Mouse (Mus musculus): Measurements from ENCODE around the gene Dnase2b. TPM values are rescaled to one million over a fixed set of nuclear protein-coding genes. Genes with fewer than 3 reads are reported as not detected.

The Dnase2b gene
- total and polyA plus RNA-seq, 2 experiments from 2014 or later, result not detected

DNA sequence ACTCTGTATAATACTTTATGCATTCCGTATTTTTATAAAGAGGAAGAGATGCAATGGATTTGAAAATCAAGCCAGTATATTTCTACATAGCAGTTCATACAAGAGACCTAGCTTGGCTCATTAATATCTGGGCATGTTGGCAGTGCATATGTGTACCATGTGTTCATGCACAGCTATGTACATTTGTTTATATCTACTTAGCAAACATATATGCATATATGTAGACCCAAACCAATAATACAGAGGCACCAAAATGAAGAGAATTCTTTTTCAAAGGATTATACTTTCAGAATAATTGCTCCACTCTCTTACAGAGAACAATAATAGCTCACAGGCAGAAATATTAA lies 50.4 kb downstream of the Dnase2b start:
- H3K4me2 ChIP-seq (ENCODE audit: low read depth, low read length), result no peak overlapping the region
- DNase-seq (ENCODE audit: low spot score), result no peak
- ATAC-seq, result no peak
- H3K27me3 ChIP-seq (ENCODE audit: insufficient read depth, low read length), result no peaks in the 10 kb centered on the region
- H3K36me3 ChIP-seq (ENCODE audit: insufficient read depth, low read length), result no peaks in the 10 kb centered on the region
- H3K4me1 ChIP-seq (ENCODE audit: insufficient read depth, low read length), result no peaks in the 10 kb centered on the region
- H3K9ac ChIP-seq (replicated peaks; ENCODE audit: low read length), result no peak overlapping the region
- H3K27ac ChIP-seq, result 0 out of 2 replicates have a peak overlapping the region, but pooled peaks have one; percentile 62
- H3K9me3 ChIP-seq (ENCODE audit: low read length), result no peaks in the 10 kb centered on the region
- no peak overlapping the region for H3K4me3 ChIP-seq (ENCODE audit: low read length)
- WGBS, result 92% methylated on average over 1 of the region's 1 CpGs
- no peak for TF ChIP-seq CTCF (IDR thresholded peaks at IDR 0.05; ENCODE audit: low read depth)

DNA sequence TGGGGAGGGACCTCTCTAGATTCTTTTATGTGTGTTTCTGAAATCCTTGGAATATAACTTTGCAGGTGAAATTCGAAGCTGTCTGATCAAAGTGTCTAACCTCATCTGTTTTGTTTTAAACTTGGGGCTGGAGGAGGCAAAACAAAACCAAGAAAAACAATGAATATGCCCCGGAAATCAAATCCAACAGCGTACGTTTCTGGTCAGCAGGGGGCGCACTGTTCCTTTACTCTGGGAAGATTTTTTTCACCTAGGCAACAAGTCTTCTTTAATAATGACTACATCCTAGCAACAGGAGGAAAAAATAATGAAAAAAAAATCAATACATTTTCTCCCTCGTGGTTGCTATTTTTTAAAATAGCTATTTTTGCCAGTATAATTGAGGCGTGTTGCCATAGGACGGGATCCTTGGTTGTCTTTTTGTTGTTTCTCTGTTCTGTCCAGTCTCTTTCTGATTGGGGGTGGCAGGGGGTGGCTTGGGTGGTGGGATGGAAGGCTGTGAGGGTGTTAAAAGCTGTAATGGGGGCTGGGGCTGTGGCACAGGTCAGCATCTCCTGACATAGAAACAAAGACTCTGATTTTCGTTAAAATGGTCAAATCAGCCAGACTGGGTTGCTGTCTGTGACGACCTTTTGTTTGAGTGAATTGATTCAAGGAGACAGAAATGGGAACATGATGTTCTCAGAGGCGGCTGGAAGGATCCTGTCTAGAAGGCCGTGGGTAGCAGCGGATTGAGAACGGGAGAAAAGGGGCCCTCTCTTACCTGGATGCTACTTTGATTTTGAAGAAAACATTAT lies 50.9 kb downstream of the Dnase2b start:
- Histone ChIP-seq H3K4me3 (ENCODE audit: low read length) (no peak overlapping the region), H3K4me1 (ENCODE audit: insufficient read depth, low read length) (no peaks in the 10 kb centered on the region), H3K9ac (replicated peaks; ENCODE audit: low read length) (no peak overlapping the region), H3K27ac (peak overlapping the region; percentile 62), H3K27me3 (ENCODE audit: insufficient read depth, low read length) (no peaks in the 10 kb centered on the region), H3K36me3 (ENCODE audit: insufficient read depth, low read length) (no peaks in the 10 kb centered on the region), H3K4me2 (ENCODE audit: low read depth, low read length) (peak overlapping the region; percentile 33; the same call in 1 of the 2 replicates), H3K9me3 (ENCODE audit: low read length) (no peaks in the 10 kb centered on the region)
- peak; percentile 79 for TF ChIP-seq CTCF (IDR thresholded peaks at IDR 0.05; ENCODE audit: low read depth)
- WGBS, result 23% methylated on average over 14 of the region's 14 CpGs
- peak; percentile 92 for DNase-seq (ENCODE audit: low spot score)
- ATAC-seq, result peak; percentile 69

DNA sequence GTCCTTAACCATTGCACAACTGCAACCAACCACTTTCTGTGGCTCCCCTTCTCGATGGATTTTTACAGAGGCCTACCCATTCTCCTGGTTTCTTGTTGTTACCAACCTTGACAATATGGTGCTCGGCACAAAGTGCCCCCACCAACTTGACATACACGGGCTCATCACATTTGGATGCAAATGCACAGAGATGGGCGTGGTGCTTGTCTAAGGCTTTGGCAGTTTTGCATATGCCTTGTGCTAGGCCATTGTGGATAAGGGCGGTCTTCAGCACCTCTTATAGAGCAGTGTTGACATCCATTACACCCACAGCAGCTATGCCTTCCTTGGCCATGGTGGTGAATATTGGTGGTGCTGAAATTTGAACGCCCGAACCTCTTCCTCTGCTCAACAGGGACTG lies 52.5 kb downstream of the Dnase2b start:
- Histone ChIP-seq H3K4me2 (ENCODE audit: low read depth, low read length) (no peak overlapping the region), H3K4me3 (ENCODE audit: low read length) (no peak overlapping the region), H3K27me3 (ENCODE audit: insufficient read depth, low read length) (no peaks in the 10 kb centered on the region), H3K9ac (replicated peaks; ENCODE audit: low read length) (no peak overlapping the region), H3K9me3 (ENCODE audit: low read length) (no peaks in the 10 kb centered on the region), H3K4me1 (ENCODE audit: insufficient read depth, low read length) (no peaks in the 10 kb centered on the region), H3K36me3 (ENCODE audit: insufficient read depth, low read length) (no peaks in the 10 kb centered on the region), H3K27ac (no peak overlapping the region)
- no peak for TF ChIP-seq CTCF (IDR thresholded peaks at IDR 0.05; ENCODE audit: low read depth)
- no peak for DNase-seq (ENCODE audit: low spot score)
- 93% methylated on average over 7 of the region's 7 CpGs for WGBS
- ATAC-seq, result no peak

DNA sequence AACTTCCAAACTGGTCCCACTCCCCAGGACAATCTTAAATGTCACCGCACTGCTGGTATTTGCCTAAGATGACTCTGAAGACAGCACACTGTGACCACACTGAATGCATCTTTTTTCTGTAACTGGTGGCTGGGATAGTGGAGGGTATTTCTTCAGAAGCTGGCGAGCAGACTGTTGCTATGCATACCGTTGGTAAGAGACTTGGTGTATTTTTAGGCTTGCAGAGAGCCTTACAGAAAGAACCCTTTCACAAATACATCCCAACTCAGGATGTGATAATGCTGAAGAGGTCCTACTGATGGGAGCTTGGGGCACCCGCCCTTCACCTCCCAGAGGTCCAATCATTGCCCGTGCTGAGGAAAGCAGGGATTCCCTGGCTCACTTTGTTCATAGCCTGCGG lies 57.9 kb downstream of the Dnase2b start:
- H3K27me3 ChIP-seq (ENCODE audit: insufficient read depth, low read length), result no peaks in the 10 kb centered on the region
- no peak overlapping the region for H3K4me2 ChIP-seq (ENCODE audit: low read depth, low read length)
- DNase-seq (ENCODE audit: low spot score) (no peak), ATAC-seq (no peak)
- H3K4me1 ChIP-seq (ENCODE audit: insufficient read depth, low read length), result no peaks in the 10 kb centered on the region
- 85% methylated on average over 6 of the region's 6 CpGs for WGBS
- H3K4me3 ChIP-seq (ENCODE audit: low read length), result no peak overlapping the region
- no peak overlapping the region for H3K27ac ChIP-seq
- H3K36me3 ChIP-seq (ENCODE audit: insufficient read depth, low read length), result no peaks in the 10 kb centered on the region
- no peak overlapping the region for H3K9ac ChIP-seq (replicated peaks; ENCODE audit: low read length)
- H3K9me3 ChIP-seq (ENCODE audit: low read length), result no peaks in the 10 kb centered on the region
- no peak for TF ChIP-seq CTCF (IDR thresholded peaks at IDR 0.05; ENCODE audit: low read depth)

DNA sequence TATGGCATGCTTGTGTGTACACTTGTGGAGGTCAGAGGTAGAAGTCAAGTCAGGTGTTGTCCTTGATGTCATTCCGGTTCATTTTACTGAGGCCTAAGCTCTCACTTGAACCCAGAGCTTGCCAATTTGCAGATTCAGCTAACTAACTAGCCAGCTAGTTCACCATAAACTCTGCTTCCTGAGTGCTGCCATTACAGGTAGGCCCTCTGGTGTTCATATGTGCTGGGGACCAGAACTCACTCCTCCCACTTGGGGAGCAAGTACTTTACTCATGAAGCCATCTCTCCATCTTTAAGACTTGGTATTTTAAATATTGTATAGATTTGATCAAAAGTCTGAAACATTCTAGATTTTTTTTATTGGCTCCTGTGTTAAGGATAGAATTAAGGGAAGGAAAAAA lies 58.8 kb downstream of the Dnase2b start:
- no peaks in the 10 kb centered on the region for H3K4me1 ChIP-seq (ENCODE audit: insufficient read depth, low read length)
- H3K4me2 ChIP-seq (ENCODE audit: low read depth, low read length), result no peak overlapping the region
- no peak overlapping the region for H3K4me3 ChIP-seq (ENCODE audit: low read length)
- TF ChIP-seq CTCF (IDR thresholded peaks at IDR 0.05; ENCODE audit: low read depth), result peak; percentile 5; the same call in 1 of the 2 replicates
- 79% methylated on average over 1 of the region's 1 CpGs for WGBS
- H3K27ac ChIP-seq, result no peak overlapping the region
- H3K9ac ChIP-seq (replicated peaks; ENCODE audit: low read length), result no peak overlapping the region
- DNase-seq (ENCODE audit: low spot score), result no peak
- H3K36me3 ChIP-seq (ENCODE audit: insufficient read depth, low read length), result no peaks in the 10 kb centered on the region
- no peak for ATAC-seq
- no peaks in the 10 kb centered on the region for H3K9me3 ChIP-seq (ENCODE audit: low read length)
- H3K27me3 ChIP-seq (ENCODE audit: insufficient read depth, low read length), result no peaks in the 10 kb centered on the region

DNA sequence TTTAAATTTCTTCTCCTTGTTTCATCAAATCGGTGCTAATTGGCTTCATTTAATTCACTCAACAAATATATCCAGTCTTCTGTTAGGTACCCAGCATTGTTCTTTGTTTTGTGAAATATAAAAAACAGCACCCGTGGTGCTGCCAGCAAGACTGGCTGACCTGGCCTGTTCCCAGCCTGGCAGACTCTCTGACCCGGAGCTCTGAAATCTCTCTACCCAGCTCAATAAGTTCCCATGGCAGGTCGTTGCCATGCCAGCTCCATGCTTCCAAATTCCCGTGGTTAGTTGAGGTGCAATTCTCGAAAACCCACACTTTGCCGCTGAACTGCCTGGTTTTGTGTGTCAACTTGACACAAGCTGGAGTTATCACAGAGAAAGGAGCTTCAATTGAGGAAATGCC lies 60.6 kb downstream of the Dnase2b start:
- no peak overlapping the region for H3K9ac ChIP-seq (replicated peaks; ENCODE audit: low read length)
- DNase-seq (ENCODE audit: low spot score), result no peak
- no peaks in the 10 kb centered on the region for H3K36me3 ChIP-seq (ENCODE audit: insufficient read depth, low read length)
- no peak overlapping the region for H3K4me2 ChIP-seq (ENCODE audit: low read depth, low read length)
- WGBS, result 53% methylated on average over 7 of the region's 7 CpGs
- no peaks in the 10 kb centered on the region for H3K4me1 ChIP-seq (ENCODE audit: insufficient read depth, low read length)
- no peak overlapping the region for H3K27ac ChIP-seq
- ATAC-seq, result no peak
- H3K9me3 ChIP-seq (ENCODE audit: low read length), result no peaks in the 10 kb centered on the region
- no peak for TF ChIP-seq CTCF (IDR thresholded peaks at IDR 0.05; ENCODE audit: low read depth)
- H3K27me3 ChIP-seq (ENCODE audit: insufficient read depth, low read length), result no peaks in the 10 kb centered on the region
- no peak overlapping the region for H3K4me3 ChIP-seq (ENCODE audit: low read length)

DNA sequence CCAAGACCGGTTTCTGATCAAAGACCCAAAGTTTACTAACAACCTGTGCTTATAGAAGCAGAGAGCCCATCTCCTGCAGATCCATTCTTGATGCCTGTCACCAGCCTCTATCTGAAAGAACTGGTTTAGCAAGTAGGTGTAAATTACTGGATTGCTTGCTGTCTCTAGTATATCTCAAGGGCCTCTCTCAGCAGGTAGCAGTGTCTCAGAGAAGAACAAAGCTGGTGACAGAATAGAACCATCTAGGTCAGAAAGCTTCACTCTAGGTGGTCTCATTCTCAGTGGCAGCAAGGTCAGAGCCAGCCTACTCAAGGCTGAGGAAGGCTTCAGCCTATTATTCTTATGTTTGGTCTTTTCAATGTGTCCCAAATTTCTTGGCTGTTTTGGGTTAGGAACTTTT lies 71.8 kb downstream of the Dnase2b start:
- no peaks in the 10 kb centered on the region for H3K36me3 ChIP-seq (ENCODE audit: insufficient read depth, low read length)
- no peaks in the 10 kb centered on the region for H3K4me1 ChIP-seq (ENCODE audit: insufficient read depth, low read length)
- ATAC-seq (no peak), DNase-seq (ENCODE audit: low spot score) (no peak)
- no peak overlapping the region for H3K4me2 ChIP-seq (ENCODE audit: low read depth, low read length)
- no peak overlapping the region for H3K27ac ChIP-seq
- no peaks in the 10 kb centered on the region for H3K9me3 ChIP-seq (ENCODE audit: low read length)
- no peak overlapping the region for H3K9ac ChIP-seq (replicated peaks; ENCODE audit: low read length)
- no peak for TF ChIP-seq CTCF (IDR thresholded peaks at IDR 0.05; ENCODE audit: low read depth)
- no peaks in the 10 kb centered on the region for H3K27me3 ChIP-seq (ENCODE audit: insufficient read depth, low read length)
- H3K4me3 ChIP-seq (ENCODE audit: low read length), result no peak overlapping the region
- WGBS, result 27% methylated on average over 1 of the region's 1 CpGs

Data from hindbrain, postnatal 0 days (tissue).